Mouse (Mus musculus) liver, adult 2 months (tissue): ENCODE measurements around the gene Rtn4ip1.

Experiments used
- CTCF ChIP-seq: fragments of 200-500 bp; IDR thresholded peaks from 2 replicates; pipeline ENCODE4 v1.5.1; 2011; ENCODE audit warnings: low read depth, low read length, control low read depth
- POLR2A ChIP-seq: fragments of 200-500 bp; IDR thresholded peaks from 2 replicates; pipeline ENCODE4 v1.6.1; 2011; ENCODE audit warnings: low read length, control low read depth; ENCODE audit not compliant: insufficient read depth; ENCODE audit errors: extremely low read depth

- TF ChIP-seq CTCF (no peak), POLR2A (no peak)
These were observed 45.7 kb upstream of the Rtn4ip1 start for GRCm38 (mm10) chr10:43855916-43856315.
